Mouse (Mus musculus): ENCODE results near the gene Grk6. TPM values are rescaled to one million over a fixed set of nuclear protein-coding genes. Genes with fewer than 3 reads are reported as not detected.

Gene Grk6
- total and polyA plus RNA-seq, 2 experiments from 2014 or later: 40.8 to 79.5 TPM

DNA sequence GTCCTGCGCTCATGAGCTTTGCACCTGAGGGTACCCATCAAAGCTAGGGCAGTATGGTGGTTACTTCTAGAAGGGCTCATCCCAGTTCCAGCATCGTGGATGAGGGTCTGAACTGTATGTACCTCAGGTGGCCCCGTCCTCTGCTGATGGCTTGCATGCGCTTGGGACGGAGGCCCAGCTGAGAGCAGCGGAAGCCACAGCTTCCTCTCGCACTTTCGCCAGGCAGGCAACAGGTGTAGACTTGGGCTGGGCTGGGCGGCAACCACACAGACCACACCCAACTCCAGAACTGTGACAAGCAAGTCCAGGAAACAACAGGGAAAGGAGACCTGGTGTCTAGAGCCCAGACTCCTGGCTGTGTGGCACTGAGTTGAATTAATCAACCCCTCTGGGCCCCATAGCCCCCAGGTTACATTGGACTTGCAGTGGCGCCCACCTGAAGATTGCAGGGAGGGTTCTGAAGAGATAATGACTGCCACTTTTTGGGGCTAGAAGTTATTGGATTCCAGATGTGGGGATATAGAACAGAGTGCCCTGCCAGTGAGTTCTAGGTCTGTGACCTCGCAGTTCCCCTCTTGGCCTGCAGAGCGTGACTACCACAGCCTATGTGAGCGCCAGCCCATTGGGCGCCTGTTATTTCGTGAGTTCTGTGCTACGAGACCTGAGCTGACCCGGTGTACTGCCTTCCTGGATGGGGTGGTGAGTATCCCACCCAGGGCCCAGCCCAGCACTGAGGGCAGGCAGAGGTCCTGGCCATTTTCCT is 5.0 kb downstream of the Grk6 start:
- H3K27ac ChIP-seq (ENCODE audit: low read depth, low read length): no peak overlapping the region
- no peaks in the 10 kb centered on the region for H3K9me3 ChIP-seq (ENCODE audit: low read length)
- no peaks in the 10 kb centered on the region; the same call in 1 of the 2 replicates for H3K4me1 ChIP-seq (ENCODE audit: insufficient read depth)
- DNase-seq: no peak
- ATAC-seq: no peak
- WGBS: 87% methylated on average over 17 of the region's 17 CpGs
- H3K9ac ChIP-seq: no peak overlapping the region
- peak; percentile 28 for TF ChIP-seq CTCF (IDR thresholded peaks at IDR 0.05; ENCODE audit: low read depth)
- no peaks in the 10 kb centered on the region for H3K27me3 ChIP-seq (ENCODE audit: insufficient read depth, low read length)
- no peak overlapping the region for H3K4me2 ChIP-seq (ENCODE audit: low read depth)
- no peak overlapping the region for H3K4me3 ChIP-seq (ENCODE audit: low read depth, low read length)
- H3K36me3 ChIP-seq (ENCODE audit: insufficient read depth): peaks cover 46% of the 10 kb centered on the region

- no peak for TF ChIP-seq CTCF (IDR thresholded peaks at IDR 0.05; ENCODE audit: low read depth)
- Histone ChIP-seq H3K4me1 (ENCODE audit: insufficient read depth) (no peaks in the 10 kb centered on the region; the same call in 1 of the 2 replicates), H3K27ac (ENCODE audit: low read depth, low read length) (no peak overlapping the region), H3K9me3 (ENCODE audit: low read length) (no peaks in the 10 kb centered on the region), H3K4me3 (ENCODE audit: low read depth, low read length) (no peak overlapping the region), H3K4me2 (ENCODE audit: low read depth) (no peak overlapping the region), H3K9ac (no peak overlapping the region), H3K27me3 (ENCODE audit: insufficient read depth, low read length) (no peaks in the 10 kb centered on the region), H3K36me3 (ENCODE audit: insufficient read depth) (peaks cover 52% of the 10 kb centered on the region)
- 75% methylated on average over 11 of the region's 11 CpGs for WGBS
- ATAC-seq: peak; percentile 65
- peak; percentile 52 for DNase-seq
These were observed 5.7 kb downstream of the Grk6 start for GRCm38 (mm10) chr13:55450511-55450980.

- H3K9ac ChIP-seq: no peak overlapping the region
- H3K9me3 ChIP-seq (ENCODE audit: low read length): no peaks in the 10 kb centered on the region
- DNase-seq (no peak), ATAC-seq (no peak)
- H3K4me1 ChIP-seq (ENCODE audit: insufficient read depth): no peaks in the 10 kb centered on the region; the same call in 1 of the 2 replicates
- H3K27ac ChIP-seq (ENCODE audit: low read depth, low read length): no peak overlapping the region
- 93% methylated on average over 10 of the region's 10 CpGs for WGBS
- no peak overlapping the region for H3K4me3 ChIP-seq (ENCODE audit: low read depth, low read length)
- no peaks in the 10 kb centered on the region for H3K27me3 ChIP-seq (ENCODE audit: insufficient read depth, low read length)
- peaks cover 60% of the 10 kb centered on the region for H3K36me3 ChIP-seq (ENCODE audit: insufficient read depth)
- H3K4me2 ChIP-seq (ENCODE audit: low read depth): no peak overlapping the region
- TF ChIP-seq CTCF (IDR thresholded peaks at IDR 0.05; ENCODE audit: low read depth): no peak
These were observed 6.4 kb downstream of the Grk6 start for GRCm38 (mm10) chr13:55451296-55451695.

DNA sequence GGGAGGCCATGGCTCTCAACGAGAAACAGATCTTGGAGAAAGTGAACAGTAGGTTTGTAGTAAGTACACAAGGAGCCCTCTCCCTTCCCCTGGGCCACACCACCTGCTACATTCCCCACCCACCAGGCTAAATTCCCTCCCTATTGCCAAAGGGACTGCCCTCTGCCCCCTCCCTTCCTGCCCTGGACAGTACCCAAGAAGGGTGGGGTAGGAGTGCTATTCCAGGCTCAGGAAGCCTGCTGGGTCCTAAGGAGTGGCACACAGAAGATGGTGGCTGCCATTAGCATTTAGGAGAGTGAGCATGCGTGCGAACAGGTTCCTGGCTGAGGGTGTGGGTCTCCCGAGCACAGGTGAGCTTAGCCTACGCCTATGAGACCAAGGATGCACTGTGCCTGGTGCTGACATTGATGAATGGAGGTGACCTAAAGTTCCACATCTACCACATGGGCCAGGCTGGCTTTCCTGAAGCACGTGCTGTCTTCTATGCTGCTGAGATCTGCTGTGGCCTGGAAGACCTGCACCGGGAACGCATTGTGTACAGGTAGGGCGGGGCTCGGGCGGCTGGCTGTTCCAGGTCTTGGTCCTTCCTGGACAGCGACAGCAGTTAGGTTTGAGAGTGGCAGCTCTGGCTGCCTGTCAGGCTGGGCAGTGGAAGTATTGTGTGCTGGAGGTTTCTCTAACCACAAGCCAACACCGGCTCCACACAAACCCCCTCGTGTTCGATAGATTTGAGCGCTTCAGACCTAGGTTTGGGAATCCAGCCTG is 7.1 kb downstream of the Grk6 start:
- 95% methylated on average over 16 of the region's 16 CpGs for WGBS
- peaks cover 65% of the 10 kb centered on the region for H3K36me3 ChIP-seq (ENCODE audit: insufficient read depth)

DNA sequence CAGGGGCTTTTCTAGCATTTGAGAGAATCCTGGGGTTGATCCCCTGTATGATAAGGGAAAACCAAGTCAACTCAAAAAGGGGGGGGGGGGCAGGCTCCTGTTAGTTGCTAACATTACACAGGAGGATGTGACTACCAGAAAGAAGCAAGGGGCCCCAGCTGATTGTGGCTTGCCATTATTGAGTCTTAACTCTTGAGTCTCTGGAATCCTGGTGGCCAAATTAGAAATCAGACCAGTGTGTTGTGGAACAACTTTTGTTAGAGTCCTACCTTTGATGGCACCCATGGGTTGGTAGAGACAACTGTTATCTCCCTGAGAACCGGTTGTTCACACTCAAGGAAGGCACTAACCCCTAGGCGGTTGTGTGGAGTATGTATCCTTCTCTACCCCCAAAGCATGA is 18.1 kb downstream of the Grk6 start:
- H3K36me3 ChIP-seq (ENCODE audit: insufficient read depth): peaks cover 27% of the 10 kb centered on the region
- no peak overlapping the region for H3K4me3 ChIP-seq (ENCODE audit: low read depth, low read length)
- H3K4me2 ChIP-seq (ENCODE audit: low read depth): peak overlapping the region; percentile 83; the same call in 1 of the 2 replicates
- no peak for DNase-seq
- whole genome bisulfite sequencing: 65% methylated on average over 2 of the region's 2 CpGs
- no peaks in the 10 kb centered on the region for H3K27me3 ChIP-seq (ENCODE audit: insufficient read depth, low read length)
- no peak for TF ChIP-seq CTCF (IDR thresholded peaks at IDR 0.05; ENCODE audit: low read depth)
- no peak overlapping the region for H3K9ac ChIP-seq
- H3K4me1 ChIP-seq (ENCODE audit: insufficient read depth): peaks cover 22% of the 10 kb centered on the region
- H3K27ac ChIP-seq (ENCODE audit: low read depth, low read length): no peak overlapping the region
- ATAC-seq: no peak
- H3K9me3 ChIP-seq (ENCODE audit: low read length): no peaks in the 10 kb centered on the region

More for the DNA sequence above, 7.1 kb downstream of the Grk6 start:
- no peaks in the 10 kb centered on the region for H3K9me3 ChIP-seq (ENCODE audit: low read length)
- H3K4me2 ChIP-seq (ENCODE audit: low read depth): no peak overlapping the region
- no peak for ATAC-seq
- H3K4me3 ChIP-seq (ENCODE audit: low read depth, low read length): no peak overlapping the region
- no peaks in the 10 kb centered on the region for H3K4me1 ChIP-seq (ENCODE audit: insufficient read depth)
- DNase-seq: no peak
- H3K27me3 ChIP-seq (ENCODE audit: insufficient read depth, low read length): no peaks in the 10 kb centered on the region
- no peak overlapping the region for H3K9ac ChIP-seq
- no peak overlapping the region for H3K27ac ChIP-seq (ENCODE audit: low read depth, low read length)
- TF ChIP-seq CTCF (IDR thresholded peaks at IDR 0.05; ENCODE audit: low read depth): no peak

GRCm38 (mm10) chr13:55463399-55464026 is 18.6 kb downstream of the Grk6 start:
- WGBS: 5% methylated on average over 14 of the region's 14 CpGs
- Histone ChIP-seq H3K27ac (ENCODE audit: low read depth, low read length) (peak overlapping the region; percentile 97), H3K4me3 (ENCODE audit: low read depth, low read length) (peak overlapping the region; percentile 89), H3K4me2 (ENCODE audit: low read depth) (peak overlapping the region; percentile 83), H3K9me3 (ENCODE audit: low read length) (no peaks in the 10 kb centered on the region), H3K4me1 (ENCODE audit: insufficient read depth) (peaks cover 22% of the 10 kb centered on the region), H3K9ac (peak overlapping the region; percentile 97), H3K36me3 (ENCODE audit: insufficient read depth) (peaks cover 22% of the 10 kb centered on the region), H3K27me3 (ENCODE audit: insufficient read depth, low read length) (no peaks in the 10 kb centered on the region)
- ATAC-seq: peak; percentile 4; the same call in 1 of the 2 replicates
- TF ChIP-seq CTCF (IDR thresholded peaks at IDR 0.05; ENCODE audit: low read depth): no peak
- DNase-seq: no peak
